Mouse (Mus musculus) kidney, adult 2 months (tissue): ENCODE measurements around the gene Ddn.
A peak's percentile ranks its signal among the peaks of the same experiment; 100 is the strongest.

ENCODE experiments used
- CTCF ChIP-seq: fragments of 200-500 bp; conservative IDR thresholded peaks from 2 replicates; pipeline ENCODE4 v1.5.1; 2011; ENCODE audit warnings: low read depth, mild to moderate bottlenecking, control low read depth, low read length, moderate library complexity, mixed read lengths; ENCODE audit not compliant: insufficient read depth, insufficient read length
- POLR2A ChIP-seq: fragments of 200-500 bp; IDR thresholded peaks from one replicate; pipeline ENCODE4 v1.6.1; 2011; ENCODE audit warnings: low read depth, low read length, control low read depth

- TF ChIP-seq POLR2A (no peak), CTCF (peak; percentile 52; the same call in 1 of the 2 replicates)
These were observed 21.4 kb downstream of the Ddn start for GRCm38 (mm10) chr15:98787930-98788329.
